Mouse (Mus musculus) lung, embryonic 14.5 days (tissue): ENCODE data around the gene Il3ra. TPM values are rescaled to one million over a fixed set of nuclear protein-coding genes. Genes with fewer than 3 reads are reported as not detected.

Source experiments
- ATAC-seq: fragments of 200-750 bp; cut with Nextera tagmentation; 2 replicates; pipeline ENCODE4 v1.8.0; 2017; ENCODE audit warnings: mild to moderate bottlenecking, moderate TSS enrichment, moderate library complexity; ENCODE audit not compliant: insufficient read depth
- DNase-seq: peaks from one replicate; pipeline ENCODE4 v3.0.0-alpha.2; 2015
- H3K27ac ChIP-seq: fragments of 300-500 bp; sonication (generic); 2 replicates; pipeline ENCODE4 v1.5.1; 2014; ENCODE audit warnings: low read depth, mild to moderate bottlenecking, moderate library complexity
- H3K27me3 ChIP-seq: fragments of 300-500 bp; sonication (generic); 2 replicates; pipeline ENCODE4 v1.6.1; 2014; ENCODE audit warnings: low read length, control low read depth; ENCODE audit not compliant: insufficient read depth
- H3K36me3 ChIP-seq: fragments of 300-500 bp; sonication (generic); 2 replicates; pipeline ENCODE4 v1.6.1; 2014; ENCODE audit warnings: control low read depth; ENCODE audit not compliant: insufficient read depth
- H3K4me1 ChIP-seq: fragments of 300-500 bp; sonication (generic); 2 replicates; pipeline ENCODE4 v1.6.1; 2014; ENCODE audit warnings: antibody characterized with exemption, control low read depth; ENCODE audit not compliant: insufficient read depth
- H3K4me2 ChIP-seq: fragments of 300-500 bp; sonication (generic); 2 replicates; pipeline ENCODE4 v1.6.1; 2014; ENCODE audit warnings: mild to moderate bottlenecking
- H3K4me3 ChIP-seq: fragments of 300-500 bp; sonication (generic); 2 replicates; pipeline ENCODE4 v1.5.1; 2014; ENCODE audit warnings: low read depth, low read length
- H3K9ac ChIP-seq: fragments of 300-500 bp; sonication (generic); 2 replicates; pipeline ENCODE4 v1.6.1; 2014
- H3K9me3 ChIP-seq: fragments of 300-500 bp; sonication (generic); 2 replicates; pipeline ENCODE4 v1.6.1; 2016; ENCODE audit warnings: low read depth, low read length, control low read depth
- CTCF ChIP-seq: IDR thresholded peaks from 2 replicates; pipeline ENCODE4 v1.5.1; 2016; ENCODE audit warnings: antibody characterized with exemption, low read depth
- WGBS: fragments of 180-500 bp; shearing (Covaris S2); extraction: QIAGEN DNeasy Blood & Tissue Kit; methylation state at CpG from one replicate; pipeline ENCODE4 v1.1.7; 2014; 5-methylcytosine and 5-hydroxymethylcytosine counted together
- polyA plus RNA-seq: library from polyadenylated mRNA; unstranded; fragments of >200 nt; fragmentation: Nextera tagmentation; extraction: Ambion mirVana; gene quantifications from 2 replicates; pipeline ENCODE4 v1.2.1, GENCODE M21; 2014

Gene Il3ra
- polyA plus RNA-seq, 1 experiment from 2014 or later, result 10.3 TPM

DNA sequence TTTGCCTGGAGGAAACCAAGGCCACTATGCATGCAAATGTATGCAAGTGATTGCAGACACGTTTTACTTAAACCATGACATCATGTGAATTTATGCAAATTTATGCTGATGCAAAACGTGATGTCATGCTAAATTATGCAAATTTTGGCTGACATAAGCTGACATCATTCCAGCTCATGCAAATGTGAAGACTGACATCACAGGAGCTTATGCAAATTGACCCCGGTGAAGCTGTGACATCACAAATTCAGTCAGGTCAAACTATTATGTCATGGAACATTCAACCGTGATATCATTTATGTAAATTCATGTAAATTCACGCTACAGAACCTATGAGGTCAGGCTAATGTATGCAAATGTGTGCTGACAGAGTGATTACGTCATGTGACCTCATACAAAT is 6.5 kb downstream of the Il3ra start:
- peak; percentile 33 for DNase-seq
- 82% methylated on average over 6 of the region's 6 CpGs for WGBS
- no peak overlapping the region for H3K4me3 ChIP-seq

DNA sequence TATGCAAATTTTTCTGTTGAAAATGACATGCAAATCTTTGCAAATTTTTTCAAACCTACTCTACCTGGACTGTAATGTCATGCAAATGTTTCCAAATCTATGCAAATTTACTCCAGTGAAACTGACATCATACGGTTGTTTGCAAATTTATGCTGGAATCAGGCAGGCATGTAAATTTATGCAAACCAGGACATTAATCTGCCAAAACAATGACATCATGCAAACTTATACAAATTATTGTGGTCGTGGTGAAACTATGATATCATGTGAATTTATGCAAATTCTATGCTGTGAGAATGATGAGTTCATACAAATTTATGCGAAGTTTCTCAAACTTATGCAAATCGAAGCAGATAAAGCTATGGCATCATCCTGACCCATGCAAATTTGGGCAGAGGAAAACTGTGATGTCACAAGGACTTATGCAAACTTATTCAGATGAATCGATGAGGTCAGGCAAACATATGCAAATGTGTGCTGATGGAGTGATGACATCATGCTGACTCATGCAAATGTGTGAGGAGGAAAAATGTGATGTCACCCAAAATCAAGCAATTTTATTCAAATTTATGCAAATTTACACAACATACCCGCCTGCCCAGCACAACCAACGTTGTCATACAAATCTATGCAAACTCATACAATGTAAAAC is 7.1 kb downstream of the Il3ra start:
- Histone ChIP-seq H3K9me3 (peaks cover 69% of the 10 kb centered on the region), H3K27ac (no peak overlapping the region), H3K4me1 (no peaks in the 10 kb centered on the region), H3K9ac (no peak overlapping the region), H3K4me3 (no peak overlapping the region), H3K4me2 (no peak overlapping the region), H3K27me3 (no peaks in the 10 kb centered on the region), H3K36me3 (no peaks in the 10 kb centered on the region)
- TF ChIP-seq CTCF, result no peak
- no peak for ATAC-seq
- peak; percentile 13 for DNase-seq
- WGBS, result 91% methylated on average over 7 of the region's 7 CpGs

More for the DNA sequence above, 6.5 kb downstream of the Il3ra start:
- Histone ChIP-seq H3K36me3 (no peaks in the 10 kb centered on the region), H3K9me3 (peaks cover 75% of the 10 kb centered on the region), H3K27me3 (no peaks in the 10 kb centered on the region), H3K4me1 (no peaks in the 10 kb centered on the region), H3K9ac (no peak overlapping the region), H3K27ac (no peak overlapping the region), H3K4me2 (no peak overlapping the region)
- no peak for ATAC-seq
- no peak for TF ChIP-seq CTCF

DNA sequence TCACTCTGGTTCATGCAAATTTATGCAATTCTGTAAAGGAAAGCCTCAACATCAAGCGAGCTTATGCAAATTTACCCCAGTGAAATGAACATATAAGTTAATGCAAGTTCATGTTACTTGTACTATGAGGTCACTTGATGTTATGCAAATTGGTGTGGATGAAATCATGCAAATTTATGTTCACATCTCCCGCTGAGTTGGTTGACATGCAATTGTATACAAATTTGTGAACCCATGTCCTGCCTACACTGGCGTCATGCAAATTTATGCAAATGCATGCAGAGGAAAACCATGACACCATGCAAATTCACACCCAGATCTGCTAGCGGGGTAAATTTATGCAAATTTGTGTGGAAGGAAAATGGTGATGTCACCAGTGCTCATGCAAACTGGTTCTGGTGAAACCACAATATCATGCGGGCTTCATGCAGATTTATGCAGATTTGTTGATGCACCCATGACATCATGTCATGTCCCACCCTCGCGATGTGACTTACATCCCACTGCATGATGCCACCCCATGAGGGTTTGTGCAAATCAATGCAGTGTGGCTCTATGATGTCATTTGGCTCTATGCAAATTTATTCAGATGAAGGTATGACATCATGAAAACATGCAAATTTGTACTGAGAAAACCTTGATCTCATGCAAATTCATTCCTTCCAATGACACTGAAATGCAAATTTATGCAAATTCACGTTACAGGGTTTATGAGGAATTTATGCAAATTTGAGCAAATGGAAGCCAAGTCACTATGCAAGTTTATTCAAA is 7.8 kb downstream of the Il3ra start:
- Histone ChIP-seq H3K4me1 (no peaks in the 10 kb centered on the region), H3K9me3 (peaks cover 63% of the 10 kb centered on the region), H3K9ac (no peak overlapping the region), H3K4me2 (no peak overlapping the region), H3K27me3 (no peaks in the 10 kb centered on the region), H3K27ac (no peak overlapping the region), H3K36me3 (no peaks in the 10 kb centered on the region), H3K4me3 (no peak overlapping the region)
- ATAC-seq (no peak), DNase-seq (peak; percentile 1)
- TF ChIP-seq CTCF, result no peak
- 92% methylated on average over 8 of the region's 8 CpGs for WGBS

DNA sequence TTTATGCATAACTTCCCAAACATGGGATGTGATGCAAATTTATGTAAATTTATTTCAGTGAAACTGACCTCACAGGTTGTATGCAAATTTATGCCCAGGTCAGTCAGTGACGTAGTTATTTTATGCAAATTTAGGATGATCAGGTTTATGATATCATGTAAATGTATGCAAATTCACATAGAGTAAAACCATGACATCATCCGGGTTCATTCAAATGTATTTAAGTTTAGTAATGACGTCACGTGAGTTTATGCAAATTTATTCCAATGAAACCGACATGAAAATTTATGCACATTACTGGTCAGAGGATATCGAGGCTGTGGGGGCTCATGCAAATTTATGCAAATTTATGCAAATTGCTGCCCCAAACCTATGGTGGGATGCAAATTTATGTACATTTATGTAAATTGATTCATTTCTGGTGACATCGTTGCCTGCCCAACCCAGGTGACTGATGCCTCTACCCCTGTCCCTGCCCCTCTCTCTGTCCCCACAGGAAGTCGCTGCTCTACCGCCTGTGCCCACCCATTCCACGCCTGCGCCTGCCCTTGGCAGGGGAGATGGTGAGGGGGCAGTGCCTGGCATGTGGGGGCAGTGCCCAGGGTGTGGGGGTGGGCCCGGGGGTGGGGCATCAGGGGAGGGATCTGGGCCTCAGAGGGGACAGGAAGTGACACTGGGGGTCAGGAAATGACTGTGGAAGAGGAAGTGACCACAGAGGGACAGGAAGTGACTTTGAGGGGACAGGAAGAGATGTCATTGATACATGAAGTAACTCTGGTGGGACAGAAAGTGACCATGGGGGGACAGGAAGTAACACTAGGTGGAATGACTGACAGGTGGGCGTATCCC is 8.7 kb downstream of the Il3ra start:
- DNase-seq (no peak), ATAC-seq (0 out of 2 replicates have a peak, but pooled peaks have one; percentile 9)
- TF ChIP-seq CTCF, result no peak
- Histone ChIP-seq H3K36me3 (no peaks in the 10 kb centered on the region), H3K9me3 (peaks cover 54% of the 10 kb centered on the region), H3K4me3 (no peak overlapping the region), H3K27ac (no peak overlapping the region), H3K9ac (no peak overlapping the region), H3K4me2 (no peak overlapping the region), H3K27me3 (no peaks in the 10 kb centered on the region), H3K4me1 (no peaks in the 10 kb centered on the region)
- WGBS, result 92% methylated on average over 13 of the region's 13 CpGs

DNA sequence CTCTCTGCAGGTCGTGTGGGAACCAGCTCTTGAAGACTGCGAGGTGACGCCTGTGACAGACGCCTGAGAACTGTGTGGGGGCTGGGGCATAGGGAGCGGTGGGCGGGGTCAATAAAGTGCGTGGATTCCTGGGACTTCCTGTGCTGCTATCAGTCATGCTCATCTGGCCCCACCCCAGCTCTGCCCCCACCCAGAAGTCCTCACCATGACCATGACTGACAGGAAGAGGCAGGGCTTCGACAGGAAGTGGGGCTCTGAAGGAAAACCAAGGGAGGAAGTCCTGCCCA is 9.2 kb downstream of the Il3ra start:
- no peak for TF ChIP-seq CTCF
- Histone ChIP-seq H3K4me3 (no peak overlapping the region), H3K27ac (no peak overlapping the region), H3K9me3 (peaks cover 49% of the 10 kb centered on the region), H3K36me3 (no peaks in the 10 kb centered on the region), H3K4me2 (no peak overlapping the region), H3K4me1 (no peaks in the 10 kb centered on the region), H3K9ac (no peak overlapping the region), H3K27me3 (no peaks in the 10 kb centered on the region)
- 90% methylated on average over 8 of the region's 8 CpGs for WGBS
- ATAC-seq (peak; percentile 22; the same call in 1 of the 2 replicates), DNase-seq (no peak)

DNA sequence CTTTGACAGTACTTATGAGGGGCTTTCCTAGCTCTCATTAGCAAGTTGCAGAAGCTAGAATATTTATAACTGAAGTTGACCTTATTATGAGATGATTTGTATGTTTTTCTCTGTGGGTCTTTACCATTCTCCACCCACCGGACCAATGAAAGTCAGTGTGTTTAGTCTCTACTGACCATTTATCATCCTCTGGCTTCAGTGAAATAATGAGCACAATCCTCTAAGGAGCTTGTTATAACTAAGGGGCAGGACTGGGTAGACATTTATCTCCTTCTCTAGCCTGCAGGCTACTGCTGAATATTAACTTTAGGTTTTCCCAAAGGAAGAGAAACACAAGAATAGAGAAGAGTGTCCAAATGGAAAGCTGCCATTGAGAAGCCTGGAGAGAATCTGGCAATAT is 49.5 kb downstream of the Il3ra start:
- 61% methylated on average over 1 of the region's 1 CpGs for WGBS
- Histone ChIP-seq H3K4me2 (no peak overlapping the region), H3K27me3 (no peaks in the 10 kb centered on the region), H3K9ac (no peak overlapping the region), H3K4me1 (no peaks in the 10 kb centered on the region), H3K9me3 (no peaks in the 10 kb centered on the region), H3K4me3 (no peak overlapping the region), H3K36me3 (no peaks in the 10 kb centered on the region), H3K27ac (no peak overlapping the region)
- DNase-seq, result no peak
- TF ChIP-seq CTCF, result no peak
- no peak for ATAC-seq

DNA sequence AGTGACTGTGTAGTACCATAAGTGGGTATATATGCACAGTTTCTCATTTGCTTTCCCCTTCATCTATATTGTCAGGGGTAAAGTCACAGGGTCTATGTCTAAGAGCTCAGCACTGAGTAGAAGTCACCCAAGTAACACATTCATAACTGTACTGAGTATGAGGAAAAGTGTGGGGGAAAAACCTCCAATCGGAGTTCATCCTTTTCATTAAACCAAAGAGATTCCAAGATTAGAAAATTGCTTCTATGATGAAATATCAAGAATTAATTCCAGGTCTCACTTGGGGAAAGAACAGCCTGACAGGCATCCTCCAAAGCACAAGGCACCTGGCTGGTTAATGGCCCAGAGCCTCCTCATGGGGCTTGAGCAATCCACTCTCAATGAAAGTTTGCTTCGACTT is 54.9 kb downstream of the Il3ra start, which contains the start of gene Olfr721-ps1:
Olfr721-ps1 (plus strand) TSS at position 301 of the 400 bp plus-strand sequence.
- TF ChIP-seq CTCF, result no peak
- H3K4me1 ChIP-seq, result no peaks in the 10 kb centered on the region
- DNase-seq, result no peak
- no peak within 1 kb of the TSS for H3K4me3 ChIP-seq
- WGBS, result 82% methylated on average over 2 of the region's 2 CpGs
- H3K9ac ChIP-seq, result no peak within 1 kb of the TSS
- H3K27me3 ChIP-seq, result no peaks in the 10 kb centered on the region
- no peak within 1 kb of the TSS for H3K27ac ChIP-seq
- no peaks in the 10 kb centered on the region for H3K9me3 ChIP-seq
- no peaks in the 10 kb centered on the region for H3K36me3 ChIP-seq
- no peak for ATAC-seq
- H3K4me2 ChIP-seq, result no peak within 1 kb of the TSS

Other genes starting within 250 kb of the Il3ra start
- 245 and 248 TPM in 2 replicates for gene Psmd6, start 225.3 kb upstream of the Il3ra start, polyA plus RNA-seq
- not detected in 2 replicates for gene Olfr720, start 159.4 kb upstream of the Il3ra start, polyA plus RNA-seq
- gene Olfr31, start 23.4 kb upstream of the Il3ra start, polyA plus RNA-seq, result not detected in 2 replicates
- not detected in 2 replicates for gene Olfr721-ps1, start 55.0 kb downstream of the Il3ra start, polyA plus RNA-seq